Mouse (Mus musculus): ENCODE results near the gene Sfmbt2.

DNA sequence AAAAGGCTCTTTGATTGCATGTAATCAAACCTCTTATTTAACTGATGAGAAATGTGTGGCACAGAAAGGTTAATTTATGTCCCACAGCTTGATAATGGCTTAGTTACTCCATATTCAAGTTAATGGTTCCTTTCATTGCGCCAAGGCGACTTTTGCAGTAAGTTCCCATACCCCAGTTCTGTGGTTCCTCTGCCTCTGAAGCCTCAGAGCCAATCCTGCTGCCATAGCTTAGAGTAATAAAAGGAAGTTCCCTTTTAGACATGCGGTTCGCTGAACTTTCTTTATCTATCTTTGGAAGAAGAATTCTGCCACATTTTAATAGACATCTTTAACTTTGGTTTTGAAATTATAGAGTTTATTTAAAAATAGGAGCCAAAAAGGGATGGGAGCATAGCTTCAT is 19.7 kb downstream of the Sfmbt2 start:
- no peak for TF ChIP-seq EP300 (IDR thresholded peaks at IDR 0.05; ENCODE audit: insufficient read depth, low read depth, low read length)
- TF ChIP-seq POLR2A (IDR thresholded peaks at IDR 0.05; ENCODE audit: insufficient read depth, low read length): no peak
- TF ChIP-seq CTCF (IDR thresholded peaks at IDR 0.05; ENCODE audit: low read depth, low read length): no peak

All from ES-Bruce4 (cell line).